Mouse (Mus musculus) intestine, embryonic 14.5 days (tissue): ENCODE measurements around the gene Slc25a39. TPM values are rescaled to one million over a fixed set of nuclear protein-coding genes. Genes with fewer than 3 reads are reported as not detected.

ENCODE experiments used
- ATAC-seq: fragments of 200-750 bp; cut with Nextera tagmentation; replicated peaks from 2 replicates; pipeline ENCODE4 v1.8.0; 2017; ENCODE audit warnings: low read depth, moderate number of reproducible peaks, moderate TSS enrichment, moderate library complexity; ENCODE audit not compliant: low FRiP score, low TSS enrichment
- DNase-seq: peaks from one replicate; pipeline ENCODE4 v3.0.0-alpha.2; 2018; ENCODE audit warnings: low spot score
- H3K27ac ChIP-seq: fragments of 300-500 bp; sonication (generic); 2 replicates; pipeline ENCODE4 v1.5.1; 2014; ENCODE audit warnings: low read depth, mild to moderate bottlenecking, control low read depth
- H3K27me3 ChIP-seq: fragments of 300-500 bp; sonication (generic); replicated peaks from 2 replicates; pipeline ENCODE4 v1.6.1; 2014; ENCODE audit warnings: low read length, control low read depth; ENCODE audit not compliant: control insufficient read depth, insufficient read depth
- H3K36me3 ChIP-seq: fragments of 300-500 bp; sonication (generic); 2 replicates; pipeline ENCODE4 v1.6.1; 2014; ENCODE audit warnings: low read length, control low read depth; ENCODE audit not compliant: control insufficient read depth, insufficient read depth
- H3K4me1 ChIP-seq: fragments of 300-500 bp; sonication (generic); replicated peaks from 2 replicates; pipeline ENCODE4 v1.6.1; 2014; ENCODE audit warnings: low read length, control low read depth, mixed read lengths; ENCODE audit not compliant: control insufficient read depth, insufficient read depth
- H3K4me2 ChIP-seq: fragments of 300-500 bp; sonication (generic); 2 replicates; pipeline ENCODE4 v1.6.1; 2014; ENCODE audit warnings: low read length
- H3K4me3 ChIP-seq: fragments of 300-500 bp; sonication (generic); 2 replicates; pipeline ENCODE4 v1.5.1; 2014; ENCODE audit warnings: low read depth, low read length, control low read depth, mixed read lengths
- H3K9ac ChIP-seq: fragments of 300-500 bp; sonication (generic); 2 replicates; pipeline ENCODE4 v1.6.1; 2014; ENCODE audit warnings: mild to moderate bottlenecking, low read length
- H3K9me3 ChIP-seq: fragments of 300-500 bp; sonication (generic); 2 replicates; pipeline ENCODE4 v1.6.1; 2016; ENCODE audit warnings: low read length, control low read depth; ENCODE audit not compliant: control insufficient read depth
- WGBS: fragments of 180-500 bp; shearing (Covaris S2); extraction: QIAGEN DNeasy Blood & Tissue Kit; methylation state at CpG from one replicate; pipeline ENCODE4 v1.1.7; 2014; 5-methylcytosine and 5-hydroxymethylcytosine counted together
- polyA plus RNA-seq: library from polyadenylated mRNA; unstranded; fragments of >200 nt; fragmentation: Nextera tagmentation; extraction: Ambion mirVana; gene quantifications from 2 replicates; pipeline ENCODE4 v1.2.1, GENCODE M21; 2014

The Slc25a39 gene
- polyA plus RNA-seq = 281 and 296 TPM in 2 replicates

- peak within 1 kb of the TSS; percentile 92 for H3K27ac ChIP-seq
- WGBS = under 1% methylated on average over 19 of the region's 19 CpGs
- peak within 1 kb of the TSS; percentile 68 for H3K4me3 ChIP-seq
- DNase-seq (no peak), ATAC-seq (peak; percentile 16)
- H3K9me3 ChIP-seq = no peaks in the 10 kb centered on the region
- no peaks in the 10 kb centered on the region for H3K27me3 ChIP-seq
- peaks cover 25% of the 10 kb centered on the region for H3K36me3 ChIP-seq
- peak within 1 kb of the TSS; percentile 83 for H3K9ac ChIP-seq
- H3K4me2 ChIP-seq = peak within 1 kb of the TSS; percentile 97
- peaks cover 19% of the 10 kb centered on the region for H3K4me1 ChIP-seq
These were observed at the start of gene Slc25a39 for GRCm38 (mm10) chr11:102407834-102408215. Gene Slc25a39, minus strand, starts transcription at chr11:102407946.

GRCm38 (mm10) chr11:102455740-102456396 is 48.1 kb upstream of the Slc25a39 start:
- H3K9ac ChIP-seq = peak overlapping the region; percentile 42
- H3K36me3 ChIP-seq = no peaks in the 10 kb centered on the region
- peaks cover 3% of the 10 kb centered on the region; the same call in 1 of the 2 replicates for H3K27me3 ChIP-seq
- peak overlapping the region; percentile 82 for H3K4me2 ChIP-seq
- H3K27ac ChIP-seq = peak overlapping the region; percentile 38
- 0 out of 2 replicates have a peak, but pooled peaks cover 6% of the 10 kb centered on the region for H3K4me1 ChIP-seq
- peak overlapping the region; percentile 49 for H3K4me3 ChIP-seq
- no peaks in the 10 kb centered on the region for H3K9me3 ChIP-seq
- ATAC-seq (peak; percentile 92), DNase-seq (peak; percentile 93)
- WGBS = under 1% methylated on average over 39 of the region's 40 CpGs

GRCm38 (mm10) chr11:102453131-102453530 is 45.4 kb upstream of the Slc25a39 start:
- H3K4me3 ChIP-seq = no peak overlapping the region
- no peaks in the 10 kb centered on the region for H3K36me3 ChIP-seq
- 14% methylated on average over 10 of the region's 10 CpGs for WGBS
- no peaks in the 10 kb centered on the region for H3K9me3 ChIP-seq
- DNase-seq (no peak), ATAC-seq (no peak)
- H3K9ac ChIP-seq = no peak overlapping the region
- no peak overlapping the region for H3K4me2 ChIP-seq
- H3K27me3 ChIP-seq = peaks cover 4% of the 10 kb centered on the region
- H3K27ac ChIP-seq = no peak overlapping the region
- peaks cover 15% of the 10 kb centered on the region for H3K4me1 ChIP-seq

- no peak overlapping the region for H3K27ac ChIP-seq
- H3K9me3 ChIP-seq = no peaks in the 10 kb centered on the region
- peaks cover 4% of the 10 kb centered on the region; the same call in 1 of the 2 replicates for H3K27me3 ChIP-seq
- H3K4me2 ChIP-seq = no peak overlapping the region
- 44% methylated on average over 17 of the region's 17 CpGs for WGBS
- DNase-seq (no peak), ATAC-seq (no peak)
- no peaks in the 10 kb centered on the region for H3K36me3 ChIP-seq
- peaks cover 35% of the 10 kb centered on the region for H3K4me1 ChIP-seq
- no peak overlapping the region for H3K9ac ChIP-seq
- no peak overlapping the region for H3K4me3 ChIP-seq
These were observed 41.6 kb upstream of the Slc25a39 start for GRCm38 (mm10) chr11:102449043-102450008.

- DNase-seq (no peak), ATAC-seq (no peak)
- Histone ChIP-seq H3K9ac (no peak overlapping the region), H3K4me3 (no peak overlapping the region), H3K27ac (no peak overlapping the region), H3K9me3 (no peaks in the 10 kb centered on the region), H3K27me3 (peaks cover 4% of the 10 kb centered on the region; the same call in 1 of the 2 replicates), H3K36me3 (no peaks in the 10 kb centered on the region), H3K4me2 (no peak overlapping the region), H3K4me1 (peaks cover 37% of the 10 kb centered on the region)
- WGBS = 13% methylated on average over 8 of the region's 8 CpGs
These were observed 40.6 kb upstream of the Slc25a39 start for GRCm38 (mm10) chr11:102448327-102448726.

GRCm38 (mm10) chr11:102447497-102447896 is 39.8 kb upstream of the Slc25a39 start, which contains the start of gene Fam171a2:
Gene Fam171a2, minus strand, starts transcription at chr11:102447682.
- Histone ChIP-seq H3K27me3 (peaks cover 4% of the 10 kb centered on the region; the same call in 1 of the 2 replicates), H3K4me3 (peak within 1 kb of the TSS; percentile 86), H3K36me3 (peaks cover 2% of the 10 kb centered on the region; the same call in 1 of the 2 replicates), H3K9ac (peak within 1 kb of the TSS; percentile 94), H3K9me3 (no peaks in the 10 kb centered on the region), H3K27ac (peak within 1 kb of the TSS; percentile 90), H3K4me1 (peaks cover 37% of the 10 kb centered on the region), H3K4me2 (peak within 1 kb of the TSS; percentile 75)
- DNase-seq = peak; percentile 95
- ATAC-seq = peak; percentile 72; the same call in 1 of the 2 replicates
- WGBS = 0% methylated on average over 33 of the region's 40 CpGs

GRCm38 (mm10) chr11:102446581-102447461 is 39.1 kb upstream of the Slc25a39 start:
- H3K27ac ChIP-seq = peak overlapping the region; percentile 90
- H3K4me3 ChIP-seq = peak overlapping the region; percentile 86
- ATAC-seq (peak; percentile 48), DNase-seq (peak; percentile 83)
- peaks cover 37% of the 10 kb centered on the region for H3K4me1 ChIP-seq
- peak overlapping the region; percentile 75 for H3K4me2 ChIP-seq
- 2% methylated on average over 47 of the region's 49 CpGs for WGBS
- no peaks in the 10 kb centered on the region for H3K9me3 ChIP-seq
- peak overlapping the region; percentile 94 for H3K9ac ChIP-seq
- H3K27me3 ChIP-seq = peaks cover 4% of the 10 kb centered on the region; the same call in 1 of the 2 replicates
- peaks cover 9% of the 10 kb centered on the region; the same call in 1 of the 2 replicates for H3K36me3 ChIP-seq
